In genomic region chr12:114939576-114939975, GRCm38 (mm10) we compare ENCODE assay signal across 22 mouse cellular contexts.
DNase-seq lines count a peak whose midpoint lies in the region; ATAC-seq and TF ChIP-seq lines count a peak whose summit lies in the region.
"Had no signal": no experiment of that assay in that cellular context is flagged by ENCODE, and none has a peak within 500 bp of the region (broad histone marks: within the 10 kb centered on the region; RNA-seq: fewer than 3 reads in every experiment).

No protein-coding gene starts in this region.

- H3K36me3 ChIP-seq in ES-E14 (ENCODE audit: control insufficient read depth, insufficient read depth, low read length, poor library complexity, severe bottlenecking), result no peaks in the 10 kb centered on the region
- H3K36me3 ChIP-seq: embryonic facial prominence, embryonic 13.5 days; hindbrain, embryonic 12.5 days; limb, embryonic 15.5 days; midbrain, embryonic 15.5 days; neural tube, embryonic 15.5 days had no signal

- no peak overlapping the region for H3K4me3 ChIP-seq in ES-E14 (ENCODE audit: insufficient read depth in 1 of 2, low read depth in 1 of 2, low read length in 2 of 2, poor library complexity in 1 of 2, severe bottlenecking in 1 of 2)
- H3K4me3 ChIP-seq: embryonic facial prominence, embryonic 13.5 days; hindbrain, embryonic 12.5 days; limb, embryonic 15.5 days; midbrain, embryonic 15.5 days; myocyte; neural tube, embryonic 15.5 days had no signal

- in situ Hi-C loops in ES-E14 (cut with MboI; ENCODE audit: low sequenced_read_pairs in 2 of 2, unreplicated experiment in 2 of 2), result loop anchor here (5.0 kb wide), 1 partner anchor 122 kb away; no protein-coding TSS in a partner anchor

- no peaks in the 10 kb centered on the region for H3K9me3 ChIP-seq in ES-E14 (ENCODE audit: control insufficient read depth, insufficient read depth, low read depth, low read length)

- H3K4me1 ChIP-seq in ES-E14 (ENCODE audit: control insufficient read depth in 2 of 2, insufficient read depth in 2 of 2, low read length in 2 of 2, poor library complexity in 1 of 2), result no peaks in the 10 kb centered on the region
- H3K4me1 ChIP-seq: embryonic facial prominence, embryonic 13.5 days; hindbrain, embryonic 12.5 days; limb, embryonic 15.5 days; midbrain, embryonic 15.5 days; neural tube, embryonic 15.5 days had no signal

- ATAC-seq in frontal cortex, adult (ENCODE audit: low TSS enrichment), result no peak
- ATAC-seq: forebrain, embryonic 14.5 days; midbrain, embryonic 15.5 days had no signal

- H3K9ac ChIP-seq in ES-E14 (ENCODE audit: insufficient read depth, low read depth, low read length, poor library complexity, severe bottlenecking), result no peak overlapping the region
- H3K9ac ChIP-seq: embryonic facial prominence, embryonic 13.5 days; hindbrain, embryonic 12.5 days; limb, embryonic 15.5 days; midbrain, embryonic 15.5 days; neural tube, embryonic 15.5 days had no signal

- H3K27ac ChIP-seq in ES-E14 (ENCODE audit: insufficient read depth, low read depth, low read length, poor library complexity, severe bottlenecking), result no peak overlapping the region
- H3K27ac ChIP-seq: embryonic facial prominence, embryonic 13.5 days; hindbrain, embryonic 12.5 days; kidney, postnatal 0 days; limb, embryonic 15.5 days; midbrain, embryonic 15.5 days; neural tube, embryonic 15.5 days had no signal

- DNase-seq in 416B (ENCODE audit: low read depth) (peak; percentile 39), ES-E14 (ENCODE audit: low read depth, low spot score) (peak; percentile 26)
- DNase-seq in induced T-regulatory cell, adult 2 months (ENCODE audit: low read depth), result peak; percentile 25
- DNase-seq in thymus, postnatal 14 days, result peak; percentile 53
- DNase-seq in layer of hippocampus, adult 8-10 months (ENCODE audit: low spot score in 2 of 2), result no peak
- no peak for DNase-seq in urinary bladder, postnatal 10 days (ENCODE audit: low spot score)
- DNase-seq: adrenal gland, adult 8-10 months; cerebellum, postnatal 10 days; heart, postnatal 10 days; kidney, adult 11 months; lung, postnatal 10 days; right cerebral cortex, postnatal 14 days; spleen, adult 18-20 months had no signal

TF ChIP-seq in ES-E14, 5 proteins besides CTCF, POLR2A, EP300 and RAD21:
- TF ChIP-seq ZNF384 (IDR thresholded peaks at IDR 0.05; ENCODE audit: low read depth, low read length), result no peak
- TF ChIP-seq ZC3H11A (IDR thresholded peaks at IDR 0.05; ENCODE audit: borderline replicate concordance, low read depth, low read length), result no peak
- TF ChIP-seq MAFK (IDR thresholded peaks at IDR 0.05; ENCODE audit: insufficient read depth, low read depth, low read length), result no peak
- TF ChIP-seq HCFC1 (IDR thresholded peaks at IDR 0.05; ENCODE audit: borderline replicate concordance, insufficient read depth, low read length), result no peak
- no peak for TF ChIP-seq CHD2 (IDR thresholded peaks at IDR 0.05; ENCODE audit: low read depth, low read length)

Comparison
In these comparisons a context has a peak if more than half of its experiments do, and no peak if none do; other contexts are left out.
1. DNase-seq: peak in 416B (single experiment), ES-E14 (single experiment), induced T-regulatory cell, adult 2 months (single experiment) and thymus, postnatal 14 days (single experiment); none in layer of hippocampus, adult 8-10 months (0 of 2) and urinary bladder, postnatal 10 days (single experiment).